Mouse (Mus musculus): Measurements from ENCODE around the gene Elovl7. TPM values are rescaled to one million over a fixed set of nuclear protein-coding genes. Genes with fewer than 3 reads are reported as not detected.

Gene Elovl7
- polyA plus RNA-seq, 1 experiment, result 1.2 TPM

DNA sequence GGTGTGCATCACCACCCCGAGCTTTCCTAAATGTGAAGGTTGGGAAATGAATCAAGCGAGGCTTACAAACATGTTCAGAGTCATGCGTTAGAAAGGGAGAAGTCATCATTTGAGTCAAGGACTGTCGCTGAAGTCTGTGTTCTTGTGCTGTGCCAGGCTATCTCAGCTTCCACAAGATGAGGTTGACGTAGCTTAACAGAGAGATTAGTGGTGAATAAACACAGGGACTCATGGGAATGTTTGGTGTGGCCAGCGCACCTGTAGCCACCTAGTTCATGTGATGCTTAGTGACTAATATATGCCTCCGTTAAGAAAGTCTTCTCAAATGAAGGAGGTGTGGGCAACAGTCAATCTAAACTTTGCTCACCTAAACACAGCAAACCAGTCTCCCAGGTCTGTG is 112.8 kb downstream of the Elovl7 start:
- Histone ChIP-seq H3K36me3 (ENCODE audit: control insufficient read depth, insufficient read depth, low read length) (peaks cover 14% of the 10 kb centered on the region), H3K27ac (ENCODE audit: control insufficient read depth, insufficient read depth, low read length) (no peak overlapping the region), H3K27me3 (ENCODE audit: control insufficient read depth, insufficient read depth, low read length) (no peaks in the 10 kb centered on the region), H3K4me1 (replicated peaks; ENCODE audit: control insufficient read depth, insufficient read depth, low read length) (no peaks in the 10 kb centered on the region), H3K4me3 (ENCODE audit: control insufficient read depth, insufficient read depth, low read length) (no peak overlapping the region)
- 98% methylated on average over 7 of the region's 7 CpGs for WGBS
- no peak for TF ChIP-seq POLR2A (IDR thresholded peaks at IDR 0.05; ENCODE audit: control insufficient read depth, extremely low read depth, insufficient read depth, low read length, poor library complexity)
- TF ChIP-seq CTCF (IDR thresholded peaks at IDR 0.05; ENCODE audit: borderline replicate concordance, control insufficient read depth, extremely low read depth, insufficient read depth, low read length, poor library complexity), result no peak
- no peak for DNase-seq

DNA sequence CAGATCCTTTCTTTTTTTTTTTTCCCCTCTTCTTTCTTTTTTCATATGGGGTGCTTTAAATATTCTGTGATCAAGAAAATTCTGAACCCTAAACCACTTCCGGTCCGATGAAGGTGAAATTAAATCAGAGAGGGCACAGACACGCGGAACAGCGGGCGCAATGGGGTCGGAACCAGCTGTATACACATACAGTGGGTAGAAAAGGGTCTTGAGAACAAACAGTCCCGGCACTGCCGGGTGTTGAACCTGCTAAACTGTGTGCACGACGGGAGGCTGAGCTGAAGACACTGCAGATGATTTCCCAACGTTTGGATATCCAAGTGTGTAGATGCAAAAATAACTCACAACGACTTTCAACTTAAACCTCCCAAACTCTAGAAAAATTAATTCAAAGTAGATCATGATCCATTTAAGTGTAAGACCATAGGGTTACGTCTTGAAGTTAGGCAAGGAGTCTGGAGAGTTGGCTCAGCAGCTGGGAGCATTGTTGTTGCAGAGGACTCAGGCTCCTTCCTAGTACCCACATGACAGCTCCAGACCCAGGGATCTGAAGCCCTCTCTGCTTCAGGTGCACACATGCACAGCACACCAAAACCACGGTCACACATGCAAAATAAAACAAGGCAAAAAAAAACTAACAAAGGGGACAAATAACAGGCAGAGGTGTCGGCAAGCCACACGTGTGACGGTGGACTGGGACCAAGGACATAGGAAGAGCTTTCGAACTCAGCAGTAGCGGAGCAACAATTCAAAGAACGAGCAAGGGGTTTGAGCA is 114.4 kb downstream of the Elovl7 start:
- TF ChIP-seq CTCF (IDR thresholded peaks at IDR 0.05; ENCODE audit: borderline replicate concordance, control insufficient read depth, extremely low read depth, insufficient read depth, low read length, poor library complexity) (no peak), POLR2A (IDR thresholded peaks at IDR 0.05; ENCODE audit: control insufficient read depth, extremely low read depth, insufficient read depth, low read length, poor library complexity) (no peak)
- H3K4me1 ChIP-seq (replicated peaks; ENCODE audit: control insufficient read depth, insufficient read depth, low read length), result no peaks in the 10 kb centered on the region
- no peaks in the 10 kb centered on the region for H3K27me3 ChIP-seq (ENCODE audit: control insufficient read depth, insufficient read depth, low read length)
- H3K4me3 ChIP-seq (ENCODE audit: control insufficient read depth, insufficient read depth, low read length), result no peak overlapping the region
- H3K27ac ChIP-seq (ENCODE audit: control insufficient read depth, insufficient read depth, low read length), result no peak overlapping the region
- 98% methylated on average over 21 of the region's 21 CpGs for WGBS
- H3K36me3 ChIP-seq (ENCODE audit: control insufficient read depth, insufficient read depth, low read length), result peaks cover 14% of the 10 kb centered on the region
- DNase-seq, result no peak

DNA sequence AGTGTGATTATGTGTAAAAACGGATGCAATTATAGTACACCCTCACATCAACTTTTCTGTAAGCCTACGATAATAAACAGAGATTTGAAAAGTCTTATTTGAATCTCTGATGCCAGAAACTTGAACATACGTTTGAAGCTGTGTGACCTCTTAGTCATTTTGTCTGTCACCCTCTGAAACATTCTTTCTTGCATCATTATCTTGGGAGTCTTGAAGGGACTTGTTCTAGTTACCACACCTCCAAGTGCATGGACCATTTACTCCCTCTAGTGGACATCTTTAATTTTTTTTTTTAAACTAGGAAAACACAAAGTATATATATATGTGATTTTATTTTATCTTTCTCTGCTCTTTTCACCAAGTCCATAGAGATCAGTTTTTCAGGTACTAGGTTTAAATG is 115.5 kb downstream of the Elovl7 start:
- no peak for DNase-seq
- no peak for TF ChIP-seq CTCF (IDR thresholded peaks at IDR 0.05; ENCODE audit: borderline replicate concordance, control insufficient read depth, extremely low read depth, insufficient read depth, low read length, poor library complexity)
- no peak for TF ChIP-seq POLR2A (IDR thresholded peaks at IDR 0.05; ENCODE audit: control insufficient read depth, extremely low read depth, insufficient read depth, low read length, poor library complexity)
- Histone ChIP-seq H3K27ac (ENCODE audit: control insufficient read depth, insufficient read depth, low read length) (no peak overlapping the region), H3K36me3 (ENCODE audit: control insufficient read depth, insufficient read depth, low read length) (peaks cover 8% of the 10 kb centered on the region; the same call in 1 of the 2 replicates), H3K27me3 (ENCODE audit: control insufficient read depth, insufficient read depth, low read length) (no peaks in the 10 kb centered on the region), H3K4me1 (replicated peaks; ENCODE audit: control insufficient read depth, insufficient read depth, low read length) (no peaks in the 10 kb centered on the region), H3K4me3 (ENCODE audit: control insufficient read depth, insufficient read depth, low read length) (no peak overlapping the region)
- WGBS, result 67% methylated on average over 3 of the region's 3 CpGs

Other genes with a start within 250 kb of the Elovl7 start
- 13.9 and 15.6 TPM in 2 replicates for gene Smim15, start 170.0 kb upstream of the Elovl7 start, polyA plus RNA-seq (2012; rRNA removed)
- 4.1 and 5.0 TPM in 2 replicates for gene Ndufaf2, start 55.8 kb upstream of the Elovl7 start, polyA plus RNA-seq (2012; rRNA removed)
- 15.3 and 17.4 TPM in 2 replicates for gene Ercc8, start 55.7 kb upstream of the Elovl7 start, polyA plus RNA-seq (2012; rRNA removed)
- 10.4 and 13.1 TPM in 2 replicates for gene Depdc1b, start 101.9 kb downstream of the Elovl7 start, polyA plus RNA-seq (2012; rRNA removed)
- 35.2 and 45.6 TPM in 2 replicates for gene Pde4d, start 235.5 kb downstream of the Elovl7 start, polyA plus RNA-seq (2012; rRNA removed)